Mouse (Mus musculus): ENCODE data around the gene Vkorc1l1. TPM values are rescaled to one million over a fixed set of nuclear protein-coding genes. Genes with fewer than 3 reads are reported as not detected.
"Not testable (repeated sequence)": the region's sequence is repeated elsewhere in the genome, so short reads cannot be mapped to it uniquely, and the experiment has no call there.

Vkorc1l1 gene
- polyA plus RNA-seq (2016; fragmentation: Nextera tagmentation; extraction: Ambion mirVana) = 29.2 and 34.7 TPM in 2 replicates

- WGBS = under 1% methylated on average over 59 of the region's 59 CpGs
- no peaks in the 10 kb centered on the region for H3K9me3 ChIP-seq
- DNase-seq (ENCODE audit: low spot score) = peak; percentile 99
- H3K4me3 ChIP-seq = peak within 1 kb of the TSS; percentile 96
- H3K4me1 ChIP-seq = peaks cover 15% of the 10 kb centered on the region
- H3K36me3 ChIP-seq (replicated peaks) = peaks cover 16% of the 10 kb centered on the region
- no peaks in the 10 kb centered on the region for H3K27me3 ChIP-seq (replicated peaks; ENCODE audit: low read depth, poor library complexity, severe bottlenecking)
- peak within 1 kb of the TSS; percentile 90 for H3K27ac ChIP-seq (replicated peaks)
These were observed at the start of gene Vkorc1l1 for GRCm38 (mm10) chr5:129941495-129942045. TSS of gene Vkorc1l1 (plus strand) at chr5:129941970.

- DNase-seq (ENCODE audit: low spot score) = peak; percentile 91
- H3K27me3 ChIP-seq (replicated peaks; ENCODE audit: low read depth, poor library complexity, severe bottlenecking) = no peaks in the 10 kb centered on the region
- no peaks in the 10 kb centered on the region for H3K9me3 ChIP-seq
- peak within 1 kb of the TSS; percentile 81 for H3K27ac ChIP-seq (replicated peaks)
- 3% methylated on average over 44 of the region's 44 CpGs for WGBS
- H3K4me3 ChIP-seq = peak within 1 kb of the TSS; percentile 81
- peaks cover 1% of the 10 kb centered on the region for H3K36me3 ChIP-seq (replicated peaks)
- peaks cover 15% of the 10 kb centered on the region for H3K4me1 ChIP-seq
These were observed 46.3 kb upstream of the Vkorc1l1 start, which contains the start of gene Zbed5 for GRCm38 (mm10) chr5:129895198-129896088. TSS of gene Zbed5 (plus strand) at chr5:129895723.

GRCm38 (mm10) chr5:129898449-129898848 lies 43.3 kb upstream of the Vkorc1l1 start, which contains the start of gene Phkg1:
TSS of gene Phkg1 (minus strand) at chr5:129898549.
- DNase-seq (ENCODE audit: low spot score) = no peak
- no peak within 1 kb of the TSS for H3K4me3 ChIP-seq
- H3K9me3 ChIP-seq = no peaks in the 10 kb centered on the region
- H3K4me1 ChIP-seq = peaks cover 15% of the 10 kb centered on the region
- no peaks in the 10 kb centered on the region for H3K27me3 ChIP-seq (replicated peaks; ENCODE audit: low read depth, poor library complexity, severe bottlenecking)
- peaks cover 24% of the 10 kb centered on the region for H3K36me3 ChIP-seq (replicated peaks)
- WGBS = 91% methylated on average over 1 of the region's 1 CpGs
- H3K27ac ChIP-seq (replicated peaks) = no peak within 1 kb of the TSS

GRCm38 (mm10) chr5:129907775-129908174 lies 34.0 kb upstream of the Vkorc1l1 start:
- peaks cover 9% of the 10 kb centered on the region for H3K4me1 ChIP-seq
- WGBS = 36% methylated on average over 4 of the region's 4 CpGs
- H3K36me3 ChIP-seq (replicated peaks) = peaks cover 6% of the 10 kb centered on the region
- DNase-seq (ENCODE audit: low spot score) = no peak
- no peaks in the 10 kb centered on the region for H3K9me3 ChIP-seq
- H3K27me3 ChIP-seq (replicated peaks; ENCODE audit: low read depth, poor library complexity, severe bottlenecking) = peaks cover 12% of the 10 kb centered on the region
- H3K4me3 ChIP-seq = peak overlapping the region; percentile 80
- peak overlapping the region; percentile 92 for H3K27ac ChIP-seq (replicated peaks)

- H3K4me1 ChIP-seq = peaks cover 9% of the 10 kb centered on the region
- peak; percentile 97 for DNase-seq (ENCODE audit: low spot score)
- H3K36me3 ChIP-seq (replicated peaks) = no peaks in the 10 kb centered on the region; the same call in 1 of the 2 replicates
- under 1% methylated on average over 63 of the region's 63 CpGs for whole genome bisulfite sequencing
- H3K27ac ChIP-seq (replicated peaks) = peak within 1 kb of the TSS; percentile 92
- H3K9me3 ChIP-seq = no peaks in the 10 kb centered on the region
- H3K4me3 ChIP-seq = peak within 1 kb of the TSS; percentile 80
- peaks cover 12% of the 10 kb centered on the region for H3K27me3 ChIP-seq (replicated peaks; ENCODE audit: low read depth, poor library complexity, severe bottlenecking)
These were observed 33.4 kb upstream of the Vkorc1l1 start, which contains the start of gene Nupr1l for GRCm38 (mm10) chr5:129908242-129908965. TSS of gene Nupr1l (plus strand) at chr5:129908540.

- Histone ChIP-seq H3K27me3 (replicated peaks; ENCODE audit: low read depth, poor library complexity, severe bottlenecking) (peaks cover 12% of the 10 kb centered on the region), H3K36me3 (replicated peaks) (no peaks in the 10 kb centered on the region), H3K9me3 (no peaks in the 10 kb centered on the region), H3K4me3 (peak overlapping the region; percentile 80), H3K4me1 (peaks cover 9% of the 10 kb centered on the region), H3K27ac (replicated peaks) (peak overlapping the region; percentile 92)
- no peak for DNase-seq (ENCODE audit: low spot score)
- WGBS = 76% methylated on average over 9 of the region's 9 CpGs
These were observed 32.6 kb upstream of the Vkorc1l1 start for GRCm38 (mm10) chr5:129909147-129909546.

- Histone ChIP-seq H3K36me3 (replicated peaks) (no peaks in the 10 kb centered on the region), H3K9me3 (no peaks in the 10 kb centered on the region), H3K4me3 (no peak overlapping the region), H3K27me3 (replicated peaks; ENCODE audit: low read depth, poor library complexity, severe bottlenecking) (peaks cover 12% of the 10 kb centered on the region), H3K27ac (replicated peaks) (no peak overlapping the region), H3K4me1 (peaks cover 9% of the 10 kb centered on the region)
- 79% methylated on average over 7 of the region's 7 CpGs for WGBS
- no peak for DNase-seq (ENCODE audit: low spot score)
These were observed 32.2 kb upstream of the Vkorc1l1 start for GRCm38 (mm10) chr5:129909591-129909990.

GRCm38 (mm10) chr5:129914024-129914423 lies 27.7 kb upstream of the Vkorc1l1 start:
- peaks cover 3% of the 10 kb centered on the region for H3K4me1 ChIP-seq
- peak; percentile 48 for DNase-seq (ENCODE audit: low spot score)
- no peak overlapping the region for H3K27ac ChIP-seq (replicated peaks)
- no peak overlapping the region for H3K4me3 ChIP-seq
- no peaks in the 10 kb centered on the region for H3K9me3 ChIP-seq
- no peaks in the 10 kb centered on the region for H3K36me3 ChIP-seq (replicated peaks)
- peaks cover 11% of the 10 kb centered on the region for H3K27me3 ChIP-seq (replicated peaks; ENCODE audit: low read depth, poor library complexity, severe bottlenecking)
- WGBS = 33% methylated on average over 2 of the region's 2 CpGs

GRCm38 (mm10) chr5:129915491-129915890 lies 26.3 kb upstream of the Vkorc1l1 start:
- not testable (repeated sequence) for DNase-seq (ENCODE audit: low spot score); H3K9me3 ChIP-seq; H3K27ac ChIP-seq (replicated peaks); H3K4me1 ChIP-seq; H3K36me3 ChIP-seq (replicated peaks); H3K4me3 ChIP-seq; H3K27me3 ChIP-seq (replicated peaks; ENCODE audit: low read depth, poor library complexity, severe bottlenecking)
- WGBS = 85% methylated on average over 11 of the region's 11 CpGs

- no peak for DNase-seq (ENCODE audit: low spot score)
- WGBS = 91% methylated on average over 24 of the region's 24 CpGs
These were observed 23.6 kb upstream of the Vkorc1l1 start for GRCm38 (mm10) chr5:129918065-129918651.

GRCm38 (mm10) chr5:129918752-129919151 lies 23.0 kb upstream of the Vkorc1l1 start:
- Histone ChIP-seq H3K27me3 (replicated peaks; ENCODE audit: low read depth, poor library complexity, severe bottlenecking) (no peaks in the 10 kb centered on the region), H3K9me3 (no peaks in the 10 kb centered on the region), H3K27ac (replicated peaks) (no peak overlapping the region), H3K36me3 (replicated peaks) (no peaks in the 10 kb centered on the region), H3K4me1 (no peaks in the 10 kb centered on the region), H3K4me3 (no peak overlapping the region)
- DNase-seq (ENCODE audit: low spot score) = no peak
- 88% methylated on average over 9 of the region's 9 CpGs for WGBS

More at GRCm38 (mm10) chr5:129918065-129918651, 23.6 kb upstream of the Vkorc1l1 start:
- Histone ChIP-seq H3K4me1 (no peaks in the 10 kb centered on the region), H3K4me3 (no peak overlapping the region), H3K9me3 (no peaks in the 10 kb centered on the region), H3K36me3 (replicated peaks) (no peaks in the 10 kb centered on the region), H3K27me3 (replicated peaks; ENCODE audit: low read depth, poor library complexity, severe bottlenecking) (no peaks in the 10 kb centered on the region), H3K27ac (replicated peaks) (no peak overlapping the region)

GRCm38 (mm10) chr5:129919320-129919719 lies 22.4 kb upstream of the Vkorc1l1 start:
- H3K4me1 ChIP-seq = no peaks in the 10 kb centered on the region
- DNase-seq (ENCODE audit: low spot score) = no peak
- H3K27me3 ChIP-seq (replicated peaks; ENCODE audit: low read depth, poor library complexity, severe bottlenecking) = no peaks in the 10 kb centered on the region
- WGBS = 68% methylated on average over 8 of the region's 8 CpGs
- no peak overlapping the region for H3K4me3 ChIP-seq
- H3K27ac ChIP-seq (replicated peaks) = no peak overlapping the region
- no peaks in the 10 kb centered on the region for H3K36me3 ChIP-seq (replicated peaks)
- no peaks in the 10 kb centered on the region for H3K9me3 ChIP-seq

Measured in embryonic facial prominence, embryonic 10.5 days (tissue).